10 mouse cellular contexts compared by ENCODE assay signal in genomic region chrX:166773408-166773854, GRCm38 (mm10).
DNase-seq lines count a peak whose midpoint lies in the region; ATAC-seq and TF ChIP-seq lines count a peak whose summit lies in the region.
"Had no signal": no experiment of that assay in that cellular context is flagged by ENCODE, and none has a peak within 500 bp of the region (broad histone marks: within the 10 kb centered on the region; RNA-seq: fewer than 3 reads in every experiment).

No protein-coding gene starts in this region.

- WGBS in kidney, embryonic 14.5 days, result 16% methylated on average over 6 of the region's 6 CpGs
- 28% methylated on average over 6 of the region's 6 CpGs for WGBS in intestine, embryonic 16.5 days

- H3K9me3 ChIP-seq in kidney, embryonic 14.5 days (ENCODE audit: control insufficient read depth, low read length), result no peaks in the 10 kb centered on the region
- H3K9me3 ChIP-seq in intestine, embryonic 16.5 days (ENCODE audit: control insufficient read depth, low read length), result no peaks in the 10 kb centered on the region

- no peak overlapping the region for H3K4me3 ChIP-seq in kidney, embryonic 14.5 days (ENCODE audit: low read length)
- H3K4me3 ChIP-seq in myocyte, result no peak overlapping the region
- H3K4me3 ChIP-seq in intestine, embryonic 16.5 days (ENCODE audit: low read length), result no peak overlapping the region
- H3K4me3 ChIP-seq: erythroblast, embryonic 14.5 days had no signal

- TF ChIP-seq POLR2A in myocyte (IDR thresholded peaks at IDR 0.05; ENCODE audit: insufficient read length, low read depth), result no peak

- H3K79me2 ChIP-seq in myocyte (ENCODE audit: control insufficient read depth, insufficient read depth), result no peaks in the 10 kb centered on the region

- H3ac ChIP-seq in myocyte (ENCODE audit: control insufficient read depth, insufficient read length), result no peak overlapping the region

- DNase-seq in kidney, adult 8-10 months, result no peak
- peak; percentile 62 for DNase-seq in embryo, embryonic 10 days (ENCODE audit: low spot score)
- peak; percentile 30 for DNase-seq in kidney, postnatal 14 days
- no peak for DNase-seq in left cerebral cortex, postnatal 14 days (ENCODE audit: low spot score in 2 of 2)
- DNase-seq: thymus, adult 2 months had no signal

- ATAC-seq in kidney, embryonic 14.5 days (ENCODE audit: low FRiP score, low TSS enrichment), result peak; percentile 73
- ATAC-seq in CD4-positive, CD25-positive, alpha-beta regulatory T cell, adult 4 months, result no peak
- no peak for ATAC-seq in intestine, embryonic 16.5 days

- intact Hi-C loops in left cerebral cortex, postnatal 14 days (cut with DNase I), result no loop called here

- no peaks in the 10 kb centered on the region for H3K4me1 ChIP-seq in kidney, embryonic 14.5 days (ENCODE audit: control insufficient read depth, insufficient read depth, low read length)
- no peaks in the 10 kb centered on the region for H3K4me1 ChIP-seq in intestine, embryonic 16.5 days (ENCODE audit: control insufficient read depth, insufficient read depth, low read length)

- H3K27ac ChIP-seq in kidney, embryonic 14.5 days (ENCODE audit: low read depth, low read length), result no peak overlapping the region
- H3K27ac ChIP-seq in intestine, embryonic 16.5 days (ENCODE audit: low read length), result no peak overlapping the region

- no peaks in the 10 kb centered on the region for H3K27me3 ChIP-seq in kidney, embryonic 14.5 days (ENCODE audit: control insufficient read depth, insufficient read depth, low read length)
- H3K27me3 ChIP-seq in myocyte (ENCODE audit: control insufficient read depth, insufficient read depth, insufficient read length), result no peaks in the 10 kb centered on the region
- H3K27me3 ChIP-seq in intestine, embryonic 16.5 days (replicated peaks; ENCODE audit: control insufficient read depth, insufficient read depth, low read length), result no peaks in the 10 kb centered on the region

- H3K36me3 ChIP-seq in kidney, embryonic 14.5 days (ENCODE audit: control insufficient read depth, insufficient read depth, low read length), result no peaks in the 10 kb centered on the region
- no peaks in the 10 kb centered on the region for H3K36me3 ChIP-seq in myocyte (ENCODE audit: control insufficient read depth, insufficient read depth)
- no peaks in the 10 kb centered on the region for H3K36me3 ChIP-seq in intestine, embryonic 16.5 days (ENCODE audit: control insufficient read depth, insufficient read depth, low read length)

- H3K9ac ChIP-seq in kidney, embryonic 14.5 days (ENCODE audit: low read depth, low read length), result no peak overlapping the region
- no peak overlapping the region for H3K9ac ChIP-seq in intestine, embryonic 16.5 days (ENCODE audit: low read depth, low read length)

- no peak overlapping the region for H3K4me2 ChIP-seq in kidney, embryonic 14.5 days (replicated peaks; ENCODE audit: low read depth, low read length)
- H3K4me2 ChIP-seq in myocyte (ENCODE audit: low read depth), result peak overlapping the region; percentile 5
- no peak overlapping the region for H3K4me2 ChIP-seq in intestine, embryonic 16.5 days (ENCODE audit: low read depth, low read length)

TF ChIP-seq in myocyte, 11 proteins besides CTCF, POLR2A, EP300 and RAD21:
- TF ChIP-seq MYOG (IDR thresholded peaks at IDR 0.05; ENCODE audit: control insufficient read depth in 1 of 3, insufficient read depth in 1 of 3, insufficient read length in 2 of 3, low read depth in 2 of 3) (no peak), CEBPB (IDR thresholded peaks at IDR 0.05; ENCODE audit: insufficient read depth, poor library complexity, severe bottlenecking) (0 out of 2 replicates have a peak, but pooled peaks have one; percentile 3), USF1 (IDR thresholded peaks at IDR 0.05; ENCODE audit: low read depth) (peak; percentile 39), MYOD1 (IDR thresholded peaks at IDR 0.05; ENCODE audit: control insufficient read depth in 1 of 3, insufficient read length in 2 of 3, low read depth in 2 of 3) (peak in 2 of 3 experiments; percentile 23 to 26)

Comparison
In these comparisons a context has a peak if more than half of its experiments do, and no peak if none do; other contexts are left out.
1. DNase-seq: peak in embryo, embryonic 10 days (single experiment) and kidney, postnatal 14 days (single experiment); none in kidney, adult 8-10 months (0 of 2) and left cerebral cortex, postnatal 14 days (0 of 2).